Mouse (Mus musculus) heart, embryonic 15.5 days (tissue): Measurements from ENCODE around the gene Arl5b. TPM values are rescaled to one million over a fixed set of nuclear protein-coding genes. Genes with fewer than 3 reads are reported as not detected.

Experiments used
- ATAC-seq: fragments of 200-750 bp; cut with Nextera tagmentation; replicated peaks from 2 replicates; pipeline ENCODE4 v1.8.0; 2017; ENCODE audit warnings: low read depth, moderate TSS enrichment; ENCODE audit not compliant: insufficient number of reproducible peaks, insufficient read depth, low FRiP score
- H3K27ac ChIP-seq: fragments of 300-500 bp; sonication (generic); 2 replicates; pipeline ENCODE4 v1.5.1; 2015; ENCODE audit warnings: mild to moderate bottlenecking, inconsistent platforms
- H3K27me3 ChIP-seq: fragments of 300-500 bp; sonication (generic); 2 replicates; pipeline ENCODE4 v1.6.1; 2015; ENCODE audit warnings: inconsistent platforms
- H3K36me3 ChIP-seq: fragments of 300-500 bp; sonication (generic); 2 replicates; pipeline ENCODE4 v1.6.1; 2015; ENCODE audit warnings: mild to moderate bottlenecking, inconsistent platforms
- H3K4me1 ChIP-seq: fragments of 300-500 bp; sonication (generic); replicated peaks from 2 replicates; pipeline ENCODE4 v1.6.1; 2015; ENCODE audit warnings: inconsistent platforms
- H3K4me2 ChIP-seq: fragments of 300-500 bp; sonication (generic); 2 replicates; pipeline ENCODE4 v1.6.1; 2015; ENCODE audit warnings: inconsistent platforms, mild to moderate bottlenecking, moderate library complexity
- H3K4me3 ChIP-seq: fragments of 300-500 bp; sonication (generic); 2 replicates; pipeline ENCODE4 v1.5.1; 2015; ENCODE audit warnings: mild to moderate bottlenecking, inconsistent platforms
- H3K9ac ChIP-seq: fragments of 300-500 bp; sonication (generic); 2 replicates; pipeline ENCODE4 v1.6.1; 2015; ENCODE audit warnings: mild to moderate bottlenecking, inconsistent platforms
- H3K9me3 ChIP-seq: fragments of 300-500 bp; sonication (generic); replicated peaks from 2 replicates; pipeline ENCODE4 v1.6.1; 2016; ENCODE audit warnings: inconsistent platforms
- WGBS: fragments of 180-500 bp; shearing (Covaris S2); methylation state at CpG from one replicate; pipeline ENCODE4 v1.1.7; 2015; ENCODE audit warnings: mixed read lengths; 5-methylcytosine and 5-hydroxymethylcytosine counted together
- polyA plus RNA-seq: library from polyadenylated mRNA; unstranded; fragments of >200 nt; fragmentation: Nextera tagmentation; extraction: Ambion mirVana; gene quantifications from 2 replicates; pipeline ENCODE4 v1.2.1, GENCODE M21; 2015

Gene Arl5b
- polyA plus RNA-seq, 1 experiment from 2014 or later: 18.4 TPM

DNA sequence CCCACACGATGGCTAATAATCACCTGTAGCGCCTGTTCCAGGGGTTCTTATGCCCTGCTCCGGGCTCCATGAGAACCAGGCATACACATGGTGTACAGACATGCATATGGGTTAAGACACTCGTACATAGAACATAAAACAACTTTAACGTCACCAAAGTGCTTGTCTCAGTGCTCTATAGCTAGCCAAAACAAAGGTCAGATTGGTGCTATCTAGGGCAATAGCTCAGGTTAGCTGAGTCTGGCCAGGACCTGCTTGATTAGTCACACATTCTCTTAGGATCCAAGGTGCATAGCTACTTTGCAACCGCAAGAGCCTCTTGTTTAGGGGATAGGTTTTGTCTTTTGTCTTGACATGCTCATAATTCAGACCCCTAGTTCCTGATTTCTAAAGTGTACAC is 63.5 kb downstream of the Arl5b start:
- ATAC-seq: no peak
- H3K36me3 ChIP-seq: no peaks in the 10 kb centered on the region
- H3K9ac ChIP-seq: no peak overlapping the region
- H3K4me2 ChIP-seq: no peak overlapping the region
- no peak overlapping the region for H3K4me3 ChIP-seq
- no peaks in the 10 kb centered on the region for H3K4me1 ChIP-seq
- 81% methylated on average over 6 of the region's 6 CpGs for WGBS
- no peak overlapping the region for H3K27ac ChIP-seq
- H3K27me3 ChIP-seq: no peaks in the 10 kb centered on the region
- H3K9me3 ChIP-seq: no peaks in the 10 kb centered on the region

GRCm38 (mm10) chr2:15121217-15121680 is 72.1 kb downstream of the Arl5b start:
- Histone ChIP-seq H3K4me2 (no peak overlapping the region), H3K36me3 (no peaks in the 10 kb centered on the region), H3K9ac (no peak overlapping the region), H3K27me3 (no peaks in the 10 kb centered on the region), H3K9me3 (no peaks in the 10 kb centered on the region), H3K4me1 (no peaks in the 10 kb centered on the region), H3K4me3 (no peak overlapping the region), H3K27ac (no peak overlapping the region)
- ATAC-seq: no peak
- 91% methylated on average over 1 of the region's 1 CpGs for WGBS

Other genes starting within 250 kb of the Arl5b start
- 6.8 TPM in 2 replicates for gene Nsun6, start 5.7 kb downstream of the Arl5b start, polyA plus RNA-seq